Mouse (Mus musculus): ENCODE results near the gene Wbp1l. TPM values are rescaled to one million over a fixed set of nuclear protein-coding genes. Genes with fewer than 3 reads are reported as not detected.

The Wbp1l gene
- polyA plus RNA-seq, 1 experiment from 2014 or later: 14.9 TPM

- Histone ChIP-seq H3K27ac (no peak overlapping the region), H3K4me1 (replicated peaks) (peaks cover 85% of the 10 kb centered on the region)
- no peak for DNase-seq
Measured at GRCm38 (mm10) chr19:46621236-46622183, 22.6 kb downstream of the Wbp1l start.

GRCm38 (mm10) chr19:46622659-46623193 is 23.8 kb downstream of the Wbp1l start:
- Histone ChIP-seq H3K4me1 (replicated peaks) (peaks cover 81% of the 10 kb centered on the region), H3K9me3 (replicated peaks) (no peaks in the 10 kb centered on the region), H3K27me3 (no peaks in the 10 kb centered on the region), H3K27ac (peak overlapping the region; percentile 64), H3K36me3 (peaks cover 6% of the 10 kb centered on the region; the same call in 1 of the 2 replicates), H3K4me2 (peak overlapping the region; percentile 52), H3K9ac (no peak overlapping the region), H3K4me3 (replicated peaks) (no peak overlapping the region)
- WGBS (ENCODE audit: insufficient replicate concordance): 48% methylated on average over 12 of the region's 12 CpGs
- ATAC-seq (ENCODE audit: low read depth) (no peak), DNase-seq (no peak)

More at GRCm38 (mm10) chr19:46621236-46622183, 22.6 kb downstream of the Wbp1l start:
- Histone ChIP-seq H3K4me2 (no peak overlapping the region), H3K36me3 (peaks cover 6% of the 10 kb centered on the region; the same call in 1 of the 2 replicates), H3K27me3 (no peaks in the 10 kb centered on the region), H3K9me3 (replicated peaks) (no peaks in the 10 kb centered on the region), H3K9ac (no peak overlapping the region), H3K4me3 (replicated peaks) (no peak overlapping the region)
- no peak for ATAC-seq (ENCODE audit: low read depth)
- 76% methylated on average over 19 of the region's 19 CpGs for WGBS (ENCODE audit: insufficient replicate concordance)

GRCm38 (mm10) chr19:46623194-46623667 is 24.3 kb downstream of the Wbp1l start:
- H3K9me3 ChIP-seq (replicated peaks): no peaks in the 10 kb centered on the region
- H3K4me2 ChIP-seq: peak overlapping the region; percentile 52
- peaks cover 6% of the 10 kb centered on the region; the same call in 1 of the 2 replicates for H3K36me3 ChIP-seq
- H3K9ac ChIP-seq: peak overlapping the region; percentile 36
- no peaks in the 10 kb centered on the region for H3K27me3 ChIP-seq
- peak overlapping the region; percentile 64 for H3K27ac ChIP-seq
- WGBS (ENCODE audit: insufficient replicate concordance): 28% methylated on average over 16 of the region's 16 CpGs
- ATAC-seq (ENCODE audit: low read depth) (peak; percentile 44), DNase-seq (no peak)
- peak overlapping the region; percentile 32 for H3K4me3 ChIP-seq (replicated peaks)
- peaks cover 82% of the 10 kb centered on the region for H3K4me1 ChIP-seq (replicated peaks)

- no peaks in the 10 kb centered on the region for H3K27me3 ChIP-seq
- H3K4me1 ChIP-seq (replicated peaks): peaks cover 76% of the 10 kb centered on the region
- peaks cover 6% of the 10 kb centered on the region; the same call in 1 of the 2 replicates for H3K36me3 ChIP-seq
- no peak for DNase-seq
- ATAC-seq (ENCODE audit: low read depth): no peak
- H3K9me3 ChIP-seq (replicated peaks): no peaks in the 10 kb centered on the region
- 67% methylated on average over 19 of the region's 19 CpGs for WGBS (ENCODE audit: insufficient replicate concordance)
- peak overlapping the region; percentile 64 for H3K27ac ChIP-seq
- peak overlapping the region; percentile 52 for H3K4me2 ChIP-seq
- peak overlapping the region; percentile 32 for H3K4me3 ChIP-seq (replicated peaks)
- H3K9ac ChIP-seq: peak overlapping the region; percentile 36
Measured at GRCm38 (mm10) chr19:46623790-46624772, 25.2 kb downstream of the Wbp1l start.

DNA sequence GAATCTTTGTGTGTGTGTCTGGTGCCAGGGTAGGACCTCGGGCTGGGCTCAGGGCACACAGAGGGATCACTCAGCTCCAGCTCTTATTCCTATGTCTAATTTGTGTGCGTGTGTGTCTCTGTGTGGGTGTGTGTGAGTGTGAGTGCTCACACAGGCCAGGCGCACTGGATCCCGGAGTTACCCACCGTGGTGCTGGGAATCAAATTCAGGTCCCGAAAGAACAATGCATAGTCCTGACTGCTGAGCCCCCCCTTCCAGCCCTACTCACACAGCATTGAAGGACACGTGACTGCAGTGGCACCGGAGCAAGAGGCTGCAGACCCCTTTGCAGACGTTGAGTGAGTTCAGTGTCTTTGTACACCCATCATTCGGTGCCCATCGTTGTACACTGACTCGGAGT is 26.1 kb downstream of the Wbp1l start:
- 83% methylated on average over 12 of the region's 12 CpGs for WGBS (ENCODE audit: insufficient replicate concordance)
- Histone ChIP-seq H3K36me3 (0 out of 2 replicates have a peak, but pooled peaks cover 3% of the 10 kb centered on the region), H3K9ac (no peak overlapping the region), H3K4me3 (replicated peaks) (no peak overlapping the region), H3K4me2 (no peak overlapping the region), H3K4me1 (replicated peaks) (peaks cover 72% of the 10 kb centered on the region), H3K9me3 (replicated peaks) (no peaks in the 10 kb centered on the region), H3K27me3 (no peaks in the 10 kb centered on the region), H3K27ac (no peak overlapping the region)
- no peak for DNase-seq
- no peak for ATAC-seq (ENCODE audit: low read depth)

GRCm38 (mm10) chr19:46625519-46625918 is 26.6 kb downstream of the Wbp1l start:
- Histone ChIP-seq H3K9me3 (replicated peaks) (no peaks in the 10 kb centered on the region), H3K27ac (no peak overlapping the region), H3K27me3 (no peaks in the 10 kb centered on the region), H3K36me3 (0 out of 2 replicates have a peak, but pooled peaks cover 3% of the 10 kb centered on the region), H3K9ac (no peak overlapping the region), H3K4me2 (no peak overlapping the region), H3K4me1 (replicated peaks) (peaks cover 72% of the 10 kb centered on the region), H3K4me3 (replicated peaks) (no peak overlapping the region)
- ATAC-seq (ENCODE audit: low read depth) (no peak), DNase-seq (no peak)
- WGBS (ENCODE audit: insufficient replicate concordance): 65% methylated on average over 10 of the region's 10 CpGs

DNA sequence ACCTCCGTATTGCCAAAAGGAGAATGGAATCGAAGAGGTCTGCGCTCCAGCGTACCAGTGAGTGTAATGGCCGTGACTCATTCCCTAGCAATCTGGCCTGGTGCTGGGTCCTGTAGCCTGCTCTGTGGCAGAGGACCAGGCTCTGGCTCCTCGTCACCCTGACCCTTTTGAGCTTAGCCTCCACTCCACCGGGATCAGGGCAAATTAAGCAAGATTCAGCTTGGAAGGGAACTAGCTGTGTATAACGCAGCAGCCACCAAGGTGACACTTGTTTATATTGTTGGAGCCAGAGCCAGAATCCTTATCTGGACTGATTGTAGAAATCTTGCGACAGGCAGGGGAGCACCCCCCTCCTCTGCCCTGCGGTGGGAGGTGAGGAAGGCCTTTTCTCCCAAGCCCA is 29.5 kb downstream of the Wbp1l start:
- peaks cover 46% of the 10 kb centered on the region for H3K4me1 ChIP-seq (replicated peaks)
- H3K4me3 ChIP-seq (replicated peaks): no peak overlapping the region
- no peak overlapping the region for H3K9ac ChIP-seq
- no peak overlapping the region for H3K4me2 ChIP-seq
- H3K27ac ChIP-seq: no peak overlapping the region
- H3K36me3 ChIP-seq: 0 out of 2 replicates have a peak, but pooled peaks cover 6% of the 10 kb centered on the region
- no peaks in the 10 kb centered on the region for H3K9me3 ChIP-seq (replicated peaks)
- DNase-seq: no peak
- no peak for ATAC-seq (ENCODE audit: low read depth)
- H3K27me3 ChIP-seq: no peaks in the 10 kb centered on the region
- 70% methylated on average over 10 of the region's 10 CpGs for WGBS (ENCODE audit: insufficient replicate concordance)

GRCm38 (mm10) chr19:46629807-46630206 is 30.9 kb downstream of the Wbp1l start:
- no peak for ATAC-seq (ENCODE audit: low read depth)
- Histone ChIP-seq H3K4me3 (replicated peaks) (no peak overlapping the region), H3K4me1 (replicated peaks) (peaks cover 45% of the 10 kb centered on the region), H3K4me2 (no peak overlapping the region), H3K27me3 (no peaks in the 10 kb centered on the region), H3K9ac (no peak overlapping the region), H3K36me3 (0 out of 2 replicates have a peak, but pooled peaks cover 6% of the 10 kb centered on the region), H3K9me3 (replicated peaks) (no peaks in the 10 kb centered on the region), H3K27ac (no peak overlapping the region)
- DNase-seq: no peak
- 70% methylated on average over 9 of the region's 9 CpGs for WGBS (ENCODE audit: insufficient replicate concordance)

GRCm38 (mm10) chr19:46631637-46632036 is 32.8 kb downstream of the Wbp1l start:
- Histone ChIP-seq H3K4me2 (no peak overlapping the region), H3K27ac (no peak overlapping the region), H3K9me3 (replicated peaks) (no peaks in the 10 kb centered on the region), H3K9ac (no peak overlapping the region), H3K36me3 (0 out of 2 replicates have a peak, but pooled peaks cover 3% of the 10 kb centered on the region), H3K4me3 (replicated peaks) (no peak overlapping the region), H3K27me3 (no peaks in the 10 kb centered on the region), H3K4me1 (replicated peaks) (peaks cover 57% of the 10 kb centered on the region)
- WGBS (ENCODE audit: insufficient replicate concordance): 84% methylated on average over 9 of the region's 9 CpGs
- ATAC-seq (ENCODE audit: low read depth) (no peak), DNase-seq (no peak)

DNA sequence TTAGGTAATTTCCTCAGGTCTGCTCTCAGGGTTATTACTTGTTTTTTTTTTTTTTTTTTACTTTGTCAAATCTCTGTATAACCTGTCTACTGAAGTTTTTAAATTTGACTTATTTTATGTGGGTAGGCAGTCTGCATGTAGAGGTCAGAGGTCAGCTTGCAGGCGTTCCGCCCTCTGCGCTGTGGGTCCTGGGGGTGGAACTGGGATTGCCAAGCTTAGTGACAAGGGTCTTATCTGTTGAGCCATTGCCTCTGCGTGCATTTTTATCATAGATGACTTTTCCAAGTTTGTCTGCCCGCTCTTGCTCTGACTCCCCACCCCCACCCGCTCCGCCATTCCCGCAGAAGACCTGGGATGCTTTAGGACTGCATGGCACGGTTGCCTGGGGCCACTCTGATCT is 36.9 kb downstream of the Wbp1l start:
- Histone ChIP-seq H3K36me3 (peaks cover 30% of the 10 kb centered on the region), H3K9me3 (replicated peaks) (no peaks in the 10 kb centered on the region), H3K9ac (no peak overlapping the region), H3K27ac (peak overlapping the region; percentile 40; the same call in 1 of the 2 replicates), H3K4me3 (replicated peaks) (no peak overlapping the region), H3K27me3 (no peaks in the 10 kb centered on the region), H3K4me2 (0 out of 2 replicates have a peak overlapping the region, but pooled peaks have one; percentile 7), H3K4me1 (replicated peaks) (peaks cover 71% of the 10 kb centered on the region)
- 35% methylated on average over 9 of the region's 9 CpGs for WGBS (ENCODE audit: insufficient replicate concordance)
- ATAC-seq (ENCODE audit: low read depth) (peak; percentile 62), DNase-seq (peak; percentile 48)

Measured in liver, embryonic 13.5 days (tissue).